Comparison of ENCODE assay signal across 7 mouse cellular contexts in genomic region chr9:95637271-95638181, GRCm38 (mm10). TPM values are rescaled to one million over a fixed set of nuclear protein-coding genes. Genes with fewer than 3 reads are reported as not detected.
DNase-seq lines count a peak whose midpoint lies in the region; ATAC-seq and TF ChIP-seq lines count a peak whose summit lies in the region.

Pcolce2 (plus strand) TSS chr9:95637601.

- H3K27ac ChIP-seq in forebrain, postnatal 0 days (ENCODE audit: low read depth, low read length): no peak within 1 kb of the TSS
- peak within 1 kb of the TSS; percentile 94 for H3K27ac ChIP-seq in hindbrain, embryonic 10.5 days

- no peaks in the 10 kb centered on the region for H3K27me3 ChIP-seq in forebrain, postnatal 0 days (ENCODE audit: insufficient read depth, low read length)
- peaks cover 41% of the 10 kb centered on the region for H3K27me3 ChIP-seq in hindbrain, embryonic 10.5 days (ENCODE audit: insufficient read depth, poor library complexity, severe bottlenecking)

- H3K4me1 ChIP-seq in forebrain, postnatal 0 days (ENCODE audit: insufficient read depth): no peaks in the 10 kb centered on the region
- H3K4me1 ChIP-seq in hindbrain, embryonic 10.5 days (replicated peaks): peaks cover 10% of the 10 kb centered on the region; the same call in 1 of the 2 replicates

- peak within 1 kb of the TSS; percentile 62 for H3K9ac ChIP-seq in forebrain, postnatal 0 days

- WGBS in forebrain, postnatal 0 days: under 1% methylated on average over 58 of the region's 71 CpGs
- WGBS in hindbrain, embryonic 10.5 days: 1% methylated on average over 68 of the region's 71 CpGs

- no peaks in the 10 kb centered on the region for H3K9me3 ChIP-seq in forebrain, postnatal 0 days (ENCODE audit: low read length)
- peaks cover 2% of the 10 kb centered on the region; the same call in 1 of the 2 replicates for H3K9me3 ChIP-seq in hindbrain, embryonic 10.5 days

- peak; percentile 32; the same call in 1 of the 2 replicates for TF ChIP-seq CTCF in forebrain, postnatal 0 days (IDR thresholded peaks at IDR 0.05; ENCODE audit: low read depth)

- peak; percentile 47 for DNase-seq in WW6 (ENCODE audit: low read depth, low spot score)
- peak; percentile 28 to 51 for DNase-seq in cerebellum, adult 18-20 months
- peak; percentile 61 for DNase-seq in forebrain, postnatal 0 days
- peak; percentile 75 for DNase-seq in hindbrain, embryonic 10.5 days (ENCODE audit: low spot score)
- peak; percentile 12 for DNase-seq in layer of hippocampus, adult 9-11 months
- DNase-seq in lung, postnatal 4 days: peak; percentile 20 to 56
- peak; percentile 36 to 71 for DNase-seq in spleen, postnatal 4 days (ENCODE audit: low spot score in 2 of 2)

- peak; percentile 90 for ATAC-seq in forebrain, postnatal 0 days

- peak within 1 kb of the TSS; percentile 98 for H3K4me2 ChIP-seq in forebrain, postnatal 0 days (ENCODE audit: low read depth)

- H3K36me3 ChIP-seq in forebrain, postnatal 0 days (ENCODE audit: insufficient read depth): no peaks in the 10 kb centered on the region
- no peaks in the 10 kb centered on the region for H3K36me3 ChIP-seq in hindbrain, embryonic 10.5 days

- H3K4me3 ChIP-seq in forebrain, postnatal 0 days (ENCODE audit: low read depth, low read length): peak within 1 kb of the TSS; percentile 75
- H3K4me3 ChIP-seq in hindbrain, embryonic 10.5 days: peak within 1 kb of the TSS; percentile 78

RNA-seq across cellular contexts. Expression of gene Pcolce2, which starts in this region (rescaled TPM):
- 1.5 and 2.2 TPM in 2 replicates for total RNA-seq in forebrain, postnatal 0 days (2014; rRNA removed)
- 1.8 and 2.5 TPM in 2 replicates for polyA plus RNA-seq in forebrain, postnatal 0 days (2015; fragmentation: Nextera tagmentation; extraction: Ambion mirVana)
- 1.6 and 2.8 TPM in 2 replicates for polyA plus RNA-seq in hindbrain, embryonic 10.5 days (2016; fragmentation: Nextera tagmentation; extraction: Ambion mirVana)

Comparison
In these comparisons a context has a peak if more than half of its experiments do, and no peak if none do; other contexts are left out.
1. DNase-seq: peak in every context shown above with its lines; median percentile 75 in hindbrain, embryonic 10.5 days; 61 in forebrain, postnatal 0 days; 54 in spleen, postnatal 4 days; 47 in WW6; 40 in cerebellum, adult 18-20 months; 38 in lung, postnatal 4 days; 12 in layer of hippocampus, adult 9-11 months.